Mouse (Mus musculus): ENCODE data around the gene 2900026A02Rik. TPM values are rescaled to one million over a fixed set of nuclear protein-coding genes. Genes with fewer than 3 reads are reported as not detected.

Gene 2900026A02Rik
- polyA plus RNA-seq, 2 experiments, result 7.1 to 13.6 TPM

DNA sequence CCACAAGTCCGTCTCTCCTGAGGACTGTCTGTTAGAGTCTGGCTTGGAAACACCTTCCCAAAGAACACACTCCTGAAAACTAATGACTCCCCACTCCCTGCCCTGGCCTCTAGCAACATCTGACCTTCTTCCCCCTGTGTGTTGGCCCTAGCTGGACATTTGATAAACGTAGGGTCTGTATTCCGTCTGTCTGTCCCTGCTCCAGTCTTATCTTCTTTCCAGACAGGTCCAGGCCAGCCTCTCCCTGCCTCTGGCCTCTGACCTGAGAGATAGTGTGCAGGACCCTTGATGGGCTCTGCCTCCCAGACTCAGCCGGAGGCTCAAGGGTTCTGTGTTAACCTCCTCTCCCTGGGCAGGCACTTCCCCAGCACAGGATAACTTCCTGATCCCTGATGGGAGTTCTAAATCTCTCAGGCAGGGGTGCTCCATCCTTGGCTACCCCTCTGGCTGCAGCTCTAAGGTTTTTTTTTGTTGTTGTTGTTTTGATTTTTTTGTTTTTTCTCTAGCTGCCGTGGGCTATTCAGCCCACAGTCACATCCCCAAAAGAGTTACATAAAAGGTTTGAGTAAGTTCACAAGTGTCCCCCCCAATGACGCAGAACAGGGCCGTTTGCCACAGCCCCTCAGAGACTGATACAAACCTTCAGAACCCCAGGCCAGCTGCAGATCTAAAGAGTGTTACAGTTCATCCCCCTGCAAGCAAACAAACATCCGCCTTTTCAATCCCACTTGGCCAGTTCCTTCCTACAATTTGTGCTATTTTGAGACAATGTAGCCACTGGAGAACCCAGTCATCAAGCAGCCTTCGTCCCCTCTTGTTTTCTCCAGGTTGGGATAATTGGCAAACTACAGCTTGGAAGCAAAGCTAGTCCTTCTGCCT lies 23.9 kb downstream of the 2900026A02Rik start:
- WGBS, result 35% methylated on average over 9 of the region's 9 CpGs
- no peak overlapping the region for H3K27ac ChIP-seq (replicated peaks; ENCODE audit: low read depth, low read length)
- H3K9ac ChIP-seq (ENCODE audit: low read depth, low read length, severe bottlenecking), result no peak overlapping the region
- H3K27me3 ChIP-seq (ENCODE audit: control insufficient read depth, insufficient read depth, low read length), result no peaks in the 10 kb centered on the region
- no peak for ATAC-seq (ENCODE audit: low FRiP score, low read depth)
- DNase-seq (ENCODE audit: low spot score), result no peak
- no peak overlapping the region for H3K4me2 ChIP-seq (replicated peaks; ENCODE audit: low read depth, low read length, severe bottlenecking)
- H3K9me3 ChIP-seq (ENCODE audit: control insufficient read depth, low read length), result no peaks in the 10 kb centered on the region
- peaks cover 3% of the 10 kb centered on the region; the same call in 1 of the 2 replicates for H3K4me1 ChIP-seq (ENCODE audit: control insufficient read depth, insufficient read depth, low read length)
- H3K4me3 ChIP-seq (replicated peaks; ENCODE audit: low read length), result no peak overlapping the region
- no peak for TF ChIP-seq POLR2A (IDR thresholded peaks at IDR 0.05; ENCODE audit: borderline replicate concordance, extremely low read depth, insufficient read depth, insufficient read length)
- no peaks in the 10 kb centered on the region for H3K36me3 ChIP-seq (ENCODE audit: control insufficient read depth, insufficient read depth, low read length)

DNA sequence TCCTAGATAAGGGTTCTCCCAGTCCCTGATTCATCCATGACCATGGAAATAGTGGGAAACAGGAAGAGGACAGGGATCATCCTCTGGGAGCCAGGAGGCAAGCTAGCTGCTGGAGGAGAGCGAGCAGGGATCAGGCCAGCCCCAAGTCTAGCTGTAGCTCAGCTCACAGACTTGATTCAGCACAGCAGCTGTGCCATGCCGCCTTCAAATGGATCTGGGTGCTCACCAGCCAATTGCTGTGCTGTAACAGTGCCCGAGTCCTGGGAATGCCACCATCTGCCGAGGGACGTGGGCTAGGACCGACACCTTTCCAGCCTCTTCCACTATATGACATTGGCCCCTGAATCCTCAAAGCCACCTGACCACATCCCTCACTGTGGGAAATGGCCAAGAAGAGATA lies 25.1 kb downstream of the 2900026A02Rik start:
- no peak overlapping the region for H3K27ac ChIP-seq (replicated peaks; ENCODE audit: low read depth, low read length)
- peaks cover 3% of the 10 kb centered on the region; the same call in 1 of the 2 replicates for H3K4me1 ChIP-seq (ENCODE audit: control insufficient read depth, insufficient read depth, low read length)
- 90% methylated on average over 6 of the region's 6 CpGs for WGBS

GRCm38 (mm10) chr5:113195451-113195850 lies 25.6 kb downstream of the 2900026A02Rik start:
- ATAC-seq (ENCODE audit: low FRiP score, low read depth), result no peak
- Histone ChIP-seq H3K4me3 (replicated peaks; ENCODE audit: low read length) (no peak overlapping the region), H3K4me2 (replicated peaks; ENCODE audit: low read depth, low read length, severe bottlenecking) (no peak overlapping the region), H3K4me1 (ENCODE audit: control insufficient read depth, insufficient read depth, low read length) (peaks cover 3% of the 10 kb centered on the region; the same call in 1 of the 2 replicates), H3K27me3 (ENCODE audit: control insufficient read depth, insufficient read depth, low read length) (no peaks in the 10 kb centered on the region), H3K9ac (ENCODE audit: low read depth, low read length, severe bottlenecking) (no peak overlapping the region), H3K27ac (replicated peaks; ENCODE audit: low read depth, low read length) (no peak overlapping the region), H3K9me3 (ENCODE audit: control insufficient read depth, low read length) (no peaks in the 10 kb centered on the region), H3K36me3 (ENCODE audit: control insufficient read depth, insufficient read depth, low read length) (no peaks in the 10 kb centered on the region)
- TF ChIP-seq POLR2A (IDR thresholded peaks at IDR 0.05; ENCODE audit: borderline replicate concordance, extremely low read depth, insufficient read depth, insufficient read length), result no peak
- 54% methylated on average over 12 of the region's 12 CpGs for WGBS
- peak; percentile 26 for DNase-seq (ENCODE audit: low spot score)

More for the DNA sequence above, 25.1 kb downstream of the 2900026A02Rik start:
- H3K9me3 ChIP-seq (ENCODE audit: control insufficient read depth, low read length), result no peaks in the 10 kb centered on the region
- no peak overlapping the region for H3K4me3 ChIP-seq (replicated peaks; ENCODE audit: low read length)
- H3K27me3 ChIP-seq (ENCODE audit: control insufficient read depth, insufficient read depth, low read length), result no peaks in the 10 kb centered on the region
- no peak for TF ChIP-seq POLR2A (IDR thresholded peaks at IDR 0.05; ENCODE audit: borderline replicate concordance, extremely low read depth, insufficient read depth, insufficient read length)
- no peaks in the 10 kb centered on the region for H3K36me3 ChIP-seq (ENCODE audit: control insufficient read depth, insufficient read depth, low read length)
- no peak overlapping the region for H3K9ac ChIP-seq (ENCODE audit: low read depth, low read length, severe bottlenecking)
- no peak for DNase-seq (ENCODE audit: low spot score)
- no peak overlapping the region for H3K4me2 ChIP-seq (replicated peaks; ENCODE audit: low read depth, low read length, severe bottlenecking)
- ATAC-seq (ENCODE audit: low FRiP score, low read depth), result no peak

DNA sequence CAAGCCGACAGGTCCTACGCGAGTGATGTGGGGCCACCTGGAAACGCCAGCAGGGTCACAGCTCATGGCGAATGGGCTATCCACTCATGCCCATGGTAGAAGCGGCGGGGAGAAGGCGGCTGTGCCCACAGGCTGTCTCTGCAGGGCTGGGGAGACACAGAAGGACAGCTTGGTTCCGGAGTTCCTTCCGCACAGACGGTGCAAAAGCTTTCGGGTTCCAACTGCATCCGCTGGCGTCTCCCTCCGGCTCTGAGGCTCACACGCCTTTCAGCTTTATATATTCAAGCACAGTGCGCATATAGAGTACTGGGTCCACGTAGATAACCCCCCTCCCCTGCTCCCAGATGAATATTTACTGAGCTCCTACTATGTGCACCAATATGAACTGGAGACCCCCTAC lies 27.3 kb downstream of the 2900026A02Rik start:
- no peak overlapping the region for H3K27ac ChIP-seq (replicated peaks; ENCODE audit: low read depth, low read length)
- no peaks in the 10 kb centered on the region for H3K36me3 ChIP-seq (ENCODE audit: control insufficient read depth, insufficient read depth, low read length)
- no peak for TF ChIP-seq POLR2A (IDR thresholded peaks at IDR 0.05; ENCODE audit: borderline replicate concordance, extremely low read depth, insufficient read depth, insufficient read length)

DNA sequence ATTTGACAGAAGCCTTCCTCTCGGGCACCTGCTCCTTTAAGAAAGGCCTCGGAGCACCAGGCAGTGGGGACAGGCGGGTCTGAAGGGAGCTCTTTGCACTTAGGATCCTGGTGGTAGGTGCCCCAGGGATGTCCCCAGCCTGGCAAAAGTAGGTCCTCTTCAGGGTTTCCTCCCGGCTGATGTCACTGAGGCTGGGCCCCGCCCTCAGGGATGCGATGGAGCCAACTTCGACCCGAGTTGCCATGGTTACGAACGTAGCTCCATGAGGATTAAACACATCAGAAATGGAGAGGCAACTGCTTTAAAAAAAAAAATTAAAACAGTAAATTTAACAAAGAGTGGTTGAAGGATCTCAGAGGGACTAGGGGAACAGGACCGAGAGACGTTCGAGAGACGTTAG lies 29.1 kb downstream of the 2900026A02Rik start:
- H3K9ac ChIP-seq (ENCODE audit: low read depth, low read length, severe bottlenecking), result no peak overlapping the region
- DNase-seq (ENCODE audit: low spot score), result no peak
- 79% methylated on average over 14 of the region's 14 CpGs for WGBS
- H3K27ac ChIP-seq (replicated peaks; ENCODE audit: low read depth, low read length), result no peak overlapping the region
- no peak overlapping the region for H3K4me2 ChIP-seq (replicated peaks; ENCODE audit: low read depth, low read length, severe bottlenecking)
- no peak overlapping the region for H3K4me3 ChIP-seq (replicated peaks; ENCODE audit: low read length)
- peaks cover 3% of the 10 kb centered on the region; the same call in 1 of the 2 replicates for H3K4me1 ChIP-seq (ENCODE audit: control insufficient read depth, insufficient read depth, low read length)
- no peaks in the 10 kb centered on the region for H3K27me3 ChIP-seq (ENCODE audit: control insufficient read depth, insufficient read depth, low read length)
- H3K9me3 ChIP-seq (ENCODE audit: control insufficient read depth, low read length), result no peaks in the 10 kb centered on the region
- TF ChIP-seq POLR2A (IDR thresholded peaks at IDR 0.05; ENCODE audit: borderline replicate concordance, extremely low read depth, insufficient read depth, insufficient read length), result no peak
- no peak for ATAC-seq (ENCODE audit: low FRiP score, low read depth)
- no peaks in the 10 kb centered on the region for H3K36me3 ChIP-seq (ENCODE audit: control insufficient read depth, insufficient read depth, low read length)

More for the DNA sequence above, 27.3 kb downstream of the 2900026A02Rik start:
- no peak for DNase-seq (ENCODE audit: low spot score)
- WGBS, result 87% methylated on average over 18 of the region's 18 CpGs
- H3K9ac ChIP-seq (ENCODE audit: low read depth, low read length, severe bottlenecking), result no peak overlapping the region
- H3K4me2 ChIP-seq (replicated peaks; ENCODE audit: low read depth, low read length, severe bottlenecking), result no peak overlapping the region
- H3K9me3 ChIP-seq (ENCODE audit: control insufficient read depth, low read length), result no peaks in the 10 kb centered on the region
- no peak for ATAC-seq (ENCODE audit: low FRiP score, low read depth)
- peaks cover 3% of the 10 kb centered on the region; the same call in 1 of the 2 replicates for H3K4me1 ChIP-seq (ENCODE audit: control insufficient read depth, insufficient read depth, low read length)
- no peaks in the 10 kb centered on the region for H3K27me3 ChIP-seq (ENCODE audit: control insufficient read depth, insufficient read depth, low read length)
- H3K4me3 ChIP-seq (replicated peaks; ENCODE audit: low read length), result no peak overlapping the region

Measured in limb, embryonic 14.5 days (tissue).